Mouse (Mus musculus): Measurements from ENCODE around the gene Gng8. TPM values are rescaled to one million over a fixed set of nuclear protein-coding genes. Genes with fewer than 3 reads are reported as not detected.

The Gng8 gene
- total and polyA plus RNA-seq, 3 experiments: 0.39 to 2.2 TPM; not detected in 1

DNA sequence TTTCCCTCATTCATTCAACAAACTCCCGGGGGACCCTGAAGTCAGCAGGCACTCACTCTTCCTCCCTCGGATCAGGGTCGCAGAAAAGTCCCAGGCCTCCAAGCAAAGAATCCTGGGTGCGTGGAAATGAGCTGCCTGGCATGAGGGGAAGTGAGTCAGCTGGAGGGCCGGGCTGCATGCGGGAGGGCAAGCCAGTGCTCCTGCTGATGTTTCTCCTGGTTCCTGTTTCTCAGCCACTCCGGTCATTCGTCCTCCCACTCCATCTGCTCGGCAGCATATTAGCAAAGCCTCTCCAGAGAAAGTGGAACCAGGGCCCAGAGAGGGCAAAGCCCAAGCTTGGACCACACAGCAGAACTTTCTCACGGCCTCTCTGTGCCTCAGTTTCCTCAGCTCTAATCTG lies 18.3 kb downstream of the Gng8 start:
- Histone ChIP-seq H3K27me3 (ENCODE audit: control insufficient read depth in 1 of 2, insufficient read depth in 2 of 2, low read length in 2 of 2) (no peaks in the 10 kb centered on the region), H3K9ac (ENCODE audit: control insufficient read depth, low read depth, low read length, poor library complexity, severe bottlenecking) (peak overlapping the region; percentile 28), H3K4me3 (ENCODE audit: control insufficient read depth in 1 of 2, insufficient read depth in 1 of 2, low read depth in 2 of 2, low read length in 2 of 2) (no peak overlapping the region), H3K27ac (ENCODE audit: control insufficient read depth, low read depth, low read length) (peak overlapping the region; percentile 40), H3K9me3 (replicated peaks; ENCODE audit: insufficient read depth, low read length) (no peaks in the 10 kb centered on the region), H3K4me1 (ENCODE audit: control insufficient read depth in 1 of 2, insufficient read depth in 2 of 2, low read length in 2 of 2) (peaks cover 4 to 37% of the 10 kb centered on the region in 2 experiments), H3K79me2 (ENCODE audit: control insufficient read depth, insufficient read depth, low read length, poor library complexity) (peaks cover 27% of the 10 kb centered on the region), H3K36me3 (ENCODE audit: control insufficient read depth in 1 of 2, insufficient read depth in 2 of 2, low read length in 2 of 2) (peaks cover 0 to 23% of the 10 kb centered on the region in 2 experiments)
- peak; percentile 61 for DNase-seq (ENCODE audit: low read depth, low spot score)
- TF ChIP-seq EP300 (IDR thresholded peaks at IDR 0.05; ENCODE audit: low read depth in 1 of 2, low read length in 2 of 2) (no peak), MAFK (IDR thresholded peaks at IDR 0.05; ENCODE audit: borderline replicate concordance, low read depth, low read length) (no peak), SMC3 (IDR thresholded peaks at IDR 0.05; ENCODE audit: low read depth, low read length) (no peak), ZKSCAN1 (IDR thresholded peaks at IDR 0.05; ENCODE audit: low read depth, low read length) (no peak), GATA1 (IDR thresholded peaks at IDR 0.05; ENCODE audit: low read depth, low read length) (no peak), MXI1 (IDR thresholded peaks at IDR 0.05; ENCODE audit: low read depth, low read length) (no peak), ZNF384 (IDR thresholded peaks at IDR 0.05; ENCODE audit: low read depth, low read length) (no peak), ELF1 (IDR thresholded peaks at IDR 0.05; ENCODE audit: low read depth, low read length) (no peak), POLR2AphosphoS2 (IDR thresholded peaks at IDR 0.05; ENCODE audit: low read length) (no peak), USF1 (IDR thresholded peaks at IDR 0.05; ENCODE audit: low read depth, low read length) (no peak), MYB (IDR thresholded peaks at IDR 0.05; ENCODE audit: low read depth, low read length) (no peak), UBTF (IDR thresholded peaks at IDR 0.05; ENCODE audit: borderline replicate concordance, insufficient read depth, low read depth, low read length) (no peak), RAD21 (IDR thresholded peaks at IDR 0.05; ENCODE audit: low read depth, low read length) (no peak), E2F4 (IDR thresholded peaks at IDR 0.05; ENCODE audit: borderline replicate concordance, low read depth, low read length) (no peak), TAL1 (IDR thresholded peaks at IDR 0.05; ENCODE audit: low read length) (no peak), JUND (IDR thresholded peaks at IDR 0.05; ENCODE audit: low read depth, low read length) (no peak), POLR2A (IDR thresholded peaks at IDR 0.05; ENCODE audit: control insufficient read depth in 1 of 2, insufficient read depth in 1 of 2, low read depth in 1 of 2, low read length in 2 of 2, poor library complexity in 1 of 2) (no peak), NELFE (IDR thresholded peaks at IDR 0.05; ENCODE audit: low read depth, low read length) (no peak), HCFC1 (IDR thresholded peaks at IDR 0.05; ENCODE audit: low read depth, low read length) (no peak), CHD1 (IDR thresholded peaks at IDR 0.05; ENCODE audit: low read depth, low read length) (no peak)

DNA sequence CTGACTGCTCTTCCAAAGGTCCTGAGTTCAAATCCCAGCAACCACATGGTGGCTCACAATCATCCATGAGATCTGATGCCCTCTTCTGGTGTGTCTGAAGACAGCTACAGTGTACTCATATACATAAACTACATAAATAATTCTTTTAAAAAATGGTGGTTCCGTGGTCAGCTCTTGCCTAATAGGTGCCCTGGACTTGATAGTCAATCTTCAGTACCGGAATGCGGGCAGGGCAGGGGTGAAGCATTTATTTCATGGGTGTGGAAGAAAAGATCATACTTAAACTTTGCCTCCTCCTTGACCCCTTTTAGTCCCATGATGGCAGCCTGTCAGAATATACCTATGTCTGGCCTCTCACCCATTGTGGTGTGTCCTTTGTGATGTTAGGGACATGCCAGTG lies 20.3 kb downstream of the Gng8 start:
- no peaks in the 10 kb centered on the region for H3K9me3 ChIP-seq (replicated peaks; ENCODE audit: insufficient read depth, low read length)
- no peak overlapping the region for H3K27ac ChIP-seq (ENCODE audit: control insufficient read depth, low read depth, low read length)
- TF ChIP-seq ZMIZ1 (IDR thresholded peaks at IDR 0.05; ENCODE audit: low read depth, low read length) (no peak), MAX (IDR thresholded peaks at IDR 0.05; ENCODE audit: low read length) (no peak), ETS1 (IDR thresholded peaks at IDR 0.05; ENCODE audit: low read depth, low read length) (no peak), NRF1 (IDR thresholded peaks at IDR 0.05; ENCODE audit: insufficient read depth, low read depth, low read length, poor library complexity, severe bottlenecking) (no peak), MYB (IDR thresholded peaks at IDR 0.05; ENCODE audit: low read depth, low read length) (no peak), GATA1 (IDR thresholded peaks at IDR 0.05; ENCODE audit: low read depth, low read length) (no peak), BHLHE40 (IDR thresholded peaks at IDR 0.05; ENCODE audit: borderline replicate concordance, low read depth, low read length) (no peak), KAT2A (conservative IDR thresholded peaks at IDR 0.05; ENCODE audit: low read depth, low read length) (no peak), EP300 (IDR thresholded peaks at IDR 0.05; ENCODE audit: low read depth in 1 of 2, low read length in 2 of 2) (no peak), ZNF384 (IDR thresholded peaks at IDR 0.05; ENCODE audit: low read depth, low read length) (no peak), TBP (IDR thresholded peaks at IDR 0.05; ENCODE audit: low read depth, low read length) (no peak)
- H3K79me2 ChIP-seq (ENCODE audit: control insufficient read depth, insufficient read depth, low read length, poor library complexity): peaks cover 21% of the 10 kb centered on the region
- H3K9ac ChIP-seq (ENCODE audit: control insufficient read depth, low read depth, low read length, poor library complexity, severe bottlenecking): no peak overlapping the region
- peaks cover 2 to 27% of the 10 kb centered on the region in 2 experiments for H3K4me1 ChIP-seq (ENCODE audit: control insufficient read depth in 1 of 2, insufficient read depth in 2 of 2, low read length in 2 of 2)
- no peak for DNase-seq (ENCODE audit: low read depth, low spot score)
- H3K27me3 ChIP-seq (ENCODE audit: control insufficient read depth in 1 of 2, insufficient read depth in 2 of 2, low read length in 2 of 2): no peaks in the 10 kb centered on the region
- H3K4me3 ChIP-seq (ENCODE audit: control insufficient read depth in 1 of 2, insufficient read depth in 1 of 2, low read depth in 2 of 2, low read length in 2 of 2): no peak overlapping the region
- H3K36me3 ChIP-seq (ENCODE audit: control insufficient read depth in 1 of 2, insufficient read depth in 2 of 2, low read length in 2 of 2): peaks cover 0 to 20% of the 10 kb centered on the region in 2 experiments

Data from MEL (cell line).